Mouse (Mus musculus) heart, postnatal 0 days (tissue): ENCODE measurements at regions not wholly inside any gene's neighbourhood (a gene's known extent, or its start where the extent isn't known, plus 50 kb on each side); places are given as distances from the start of the nearest gene placed in this dataset.

Source experiments
- CTCF ChIP-seq: IDR thresholded peaks from 2 replicates; pipeline ENCODE4 v1.5.1; 2016; ENCODE audit warnings: antibody characterized with exemption, control low read depth, low read depth
- EP300 ChIP-seq: IDR thresholded peaks from 2 replicates; pipeline ENCODE4 v1.6.1; 2016; ENCODE audit warnings: antibody characterized with exemption, low read depth

DNA sequence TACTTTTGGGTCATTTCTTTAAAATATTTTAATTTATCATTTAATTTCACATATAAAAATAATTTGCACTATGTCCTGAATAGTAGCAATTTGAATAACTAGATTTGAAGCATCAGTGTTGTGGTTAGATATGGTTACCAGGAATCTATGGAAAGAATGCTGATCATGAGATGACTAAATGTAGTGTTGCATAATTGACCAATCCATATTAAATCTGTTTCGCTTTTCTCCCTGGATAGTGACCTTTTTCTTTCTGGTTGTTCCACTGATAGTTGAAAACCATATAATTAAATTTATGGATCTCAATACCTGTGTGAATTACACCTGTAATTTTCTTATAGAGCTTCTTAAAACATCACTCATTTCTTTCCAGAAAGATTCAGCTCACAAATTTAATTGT lies 1003.7 kb downstream of the Slc22a22 start:
- no peak for TF ChIP-seq EP300
- TF ChIP-seq CTCF = no peak
